9 mouse cellular contexts compared by ENCODE assay signal in the genomic region with DNA sequence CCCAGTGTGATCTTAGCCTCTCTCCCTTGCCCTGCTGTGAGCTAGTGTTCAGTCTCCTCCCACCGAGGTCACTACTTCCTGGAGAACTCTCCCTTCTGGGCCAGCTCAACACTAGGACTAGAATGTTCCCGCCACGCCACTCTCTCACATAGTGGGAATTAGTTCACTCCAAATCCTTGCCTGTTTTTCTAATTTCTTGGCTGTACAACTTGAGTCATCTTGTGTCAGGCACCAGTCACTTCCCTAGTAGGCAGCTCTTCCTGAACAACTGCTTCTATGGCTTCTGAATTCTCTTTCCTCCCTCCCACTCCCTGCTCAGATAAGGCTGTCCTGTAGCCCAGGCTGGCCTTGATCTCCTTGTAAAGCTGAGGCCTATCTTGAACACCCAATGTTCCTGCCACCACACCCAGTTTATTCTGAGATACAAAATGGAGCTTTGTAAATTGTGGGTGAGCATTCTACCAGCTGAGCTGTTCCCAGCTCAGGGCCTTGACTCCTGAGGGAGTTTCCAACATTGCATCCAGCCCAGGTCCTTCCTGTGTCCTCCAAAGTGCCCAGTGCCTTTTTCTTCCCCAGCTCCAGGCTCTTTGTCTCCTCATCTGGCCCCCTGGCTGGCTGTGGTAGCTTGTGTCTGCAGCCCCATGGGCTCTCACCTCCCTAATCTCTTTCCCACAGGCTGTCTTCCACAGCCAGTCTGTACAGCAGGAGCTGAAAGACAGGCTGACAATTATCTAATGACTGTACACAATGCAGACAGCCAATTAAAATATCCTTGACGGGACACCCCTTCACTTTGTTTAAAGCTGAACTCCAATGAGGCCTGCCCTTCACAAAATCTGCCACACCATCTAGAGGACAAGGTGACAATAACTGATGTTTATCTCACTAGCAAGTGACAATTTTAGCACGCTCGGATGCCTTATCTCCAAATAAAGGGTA.
A peak's percentile ranks its signal among the peaks of the same experiment; 100 is the strongest.
DNase-seq lines count a peak whose midpoint lies in the region; ATAC-seq lines count a peak whose summit lies in the region.
"Had no signal": no experiment of that assay in that cellular context is flagged by ENCODE, and none has a peak within 500 bp of the region (broad histone marks: within the 10 kb centered on the region; RNA-seq: fewer than 3 reads in every experiment).

No protein-coding gene starts in this region.

- H3K27ac ChIP-seq in kidney, embryonic 14.5 days (ENCODE audit: low read depth, low read length), result no peak overlapping the region
- H3K27ac ChIP-seq in forebrain, embryonic 14.5 days (ENCODE audit: low read depth, low read length), result no peak overlapping the region
- H3K27ac ChIP-seq: neural tube, embryonic 12.5 days had no signal

- H3K36me3 ChIP-seq in kidney, embryonic 14.5 days (ENCODE audit: control insufficient read depth, insufficient read depth, low read length), result no peaks in the 10 kb centered on the region
- H3K36me3 ChIP-seq in forebrain, embryonic 14.5 days (ENCODE audit: control insufficient read depth, insufficient read depth, low read length), result no peaks in the 10 kb centered on the region
- H3K36me3 ChIP-seq: neural tube, embryonic 12.5 days had no signal

- no peak for ATAC-seq in kidney, embryonic 14.5 days (ENCODE audit: low FRiP score, low TSS enrichment)
- ATAC-seq in forebrain, embryonic 14.5 days, result peak; percentile 91
- ATAC-seq in megakaryocyte-erythroid progenitor cell, adult 5-6 weeks (replicated peaks; ENCODE audit: low FRiP score, low TSS enrichment, poor library complexity, severe bottlenecking), result peak; percentile 88

- no peaks in the 10 kb centered on the region for H3K9me3 ChIP-seq in kidney, embryonic 14.5 days (ENCODE audit: control insufficient read depth, low read length)
- no peaks in the 10 kb centered on the region for H3K9me3 ChIP-seq in forebrain, embryonic 14.5 days (replicated peaks; ENCODE audit: control insufficient read depth, low read length)
- H3K9me3 ChIP-seq: neural tube, embryonic 12.5 days had no signal

- H3K4me1 ChIP-seq in kidney, embryonic 14.5 days (ENCODE audit: control insufficient read depth, insufficient read depth, low read length), result no peaks in the 10 kb centered on the region
- peaks cover 5% of the 10 kb centered on the region; the same call in 1 of the 2 replicates for H3K4me1 ChIP-seq in forebrain, embryonic 14.5 days (ENCODE audit: control insufficient read depth, insufficient read depth, low read length)
- H3K4me1 ChIP-seq: neural tube, embryonic 12.5 days had no signal

- H3K9ac ChIP-seq in kidney, embryonic 14.5 days (ENCODE audit: low read depth, low read length), result no peak overlapping the region
- no peak overlapping the region for H3K9ac ChIP-seq in forebrain, embryonic 14.5 days (ENCODE audit: low read length)
- H3K9ac ChIP-seq: neural tube, embryonic 12.5 days had no signal

- peak; percentile 8 for DNase-seq in kidney, adult 18-20 months
- DNase-seq in adipocyte (ENCODE audit: low spot score), result peak; percentile 77
- peak; percentile 66 for DNase-seq in forebrain, embryonic 14.5 days (ENCODE audit: low spot score)
- DNase-seq in left cerebral cortex, adult 11 months (ENCODE audit: low spot score), result no peak
- no peak for DNase-seq in frontal cortex, postnatal 14 days (ENCODE audit: low spot score in 2 of 2)
- DNase-seq in urinary bladder, postnatal 14 days (ENCODE audit: low spot score), result no peak

- H3K4me3 ChIP-seq in kidney, embryonic 14.5 days (ENCODE audit: low read length), result no peak overlapping the region
- no peak overlapping the region for H3K4me3 ChIP-seq in forebrain, embryonic 14.5 days (ENCODE audit: low read depth, low read length)
- H3K4me3 ChIP-seq: neural tube, embryonic 12.5 days had no signal

- H3K27me3 ChIP-seq in kidney, embryonic 14.5 days (ENCODE audit: control insufficient read depth, insufficient read depth, low read length), result no peaks in the 10 kb centered on the region
- H3K27me3 ChIP-seq in forebrain, embryonic 14.5 days (replicated peaks; ENCODE audit: control insufficient read depth, insufficient read depth, low read length), result no peaks in the 10 kb centered on the region
- H3K27me3 ChIP-seq: neural tube, embryonic 12.5 days had no signal

- H3K4me2 ChIP-seq in kidney, embryonic 14.5 days (replicated peaks; ENCODE audit: low read depth, low read length), result no peak overlapping the region
- H3K4me2 ChIP-seq in forebrain, embryonic 14.5 days (ENCODE audit: low read length), result no peak overlapping the region
- H3K4me2 ChIP-seq: neural tube, embryonic 12.5 days had no signal

- WGBS in kidney, embryonic 14.5 days, result 48% methylated on average over 6 of the region's 6 CpGs
- WGBS in forebrain, embryonic 14.5 days, result 26% methylated on average over 6 of the region's 6 CpGs

Comparison
In these comparisons a context has a peak if more than half of its experiments do, and no peak if none do; other contexts are left out.
1. DNase-seq: peak in kidney, adult 18-20 months (single experiment), adipocyte (single experiment) and forebrain, embryonic 14.5 days (single experiment); none in left cerebral cortex, adult 11 months (single experiment), frontal cortex, postnatal 14 days (0 of 2) and urinary bladder, postnatal 14 days (single experiment).